ENCODE assay signal across 10 mouse cellular contexts in the genomic region with DNA sequence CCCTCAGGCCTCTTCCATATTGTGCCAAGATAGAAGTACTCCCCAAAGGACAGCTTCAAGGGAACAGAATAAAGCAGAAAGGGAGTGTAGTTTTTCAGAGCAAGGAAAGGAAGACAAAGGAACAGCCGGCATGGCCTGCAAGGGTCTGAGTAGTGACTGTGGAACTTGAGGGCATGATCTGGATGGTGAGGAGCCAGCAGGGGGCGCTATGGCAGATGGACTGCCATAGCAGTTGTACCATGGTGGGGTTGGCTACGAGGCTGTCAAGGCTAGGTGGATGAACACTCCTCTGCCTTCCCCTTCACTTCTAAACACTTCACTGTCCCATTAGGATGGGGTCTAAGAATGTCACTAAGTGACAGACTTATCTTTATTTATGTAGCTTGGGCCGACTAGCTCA. TPM values are rescaled to one million over a fixed set of nuclear protein-coding genes. Genes with fewer than 3 reads are reported as not detected.
DNase-seq lines count a peak whose midpoint lies in the region; ATAC-seq and TF ChIP-seq lines count a peak whose summit lies in the region.
"Had no signal": no experiment of that assay in that cellular context is flagged by ENCODE, and none has a peak within 500 bp of the region (broad histone marks: within the 10 kb centered on the region; RNA-seq: fewer than 3 reads in every experiment).

No protein-coding gene starts in this region.

- no peak overlapping the region for H3K4me2 ChIP-seq in liver, embryonic 12.5 days
- H3K4me2 ChIP-seq in forebrain, embryonic 14.5 days (ENCODE audit: low read length) = no peak overlapping the region
- H3K4me2 ChIP-seq in intestine, embryonic 16.5 days (ENCODE audit: low read depth, low read length) = no peak overlapping the region

- H3K36me3 ChIP-seq in liver, embryonic 12.5 days = no peaks in the 10 kb centered on the region
- H3K36me3 ChIP-seq in ES-E14 (ENCODE audit: control insufficient read depth, insufficient read depth, low read length, poor library complexity, severe bottlenecking) = no peaks in the 10 kb centered on the region
- no peaks in the 10 kb centered on the region for H3K36me3 ChIP-seq in forebrain, embryonic 14.5 days (ENCODE audit: control insufficient read depth, insufficient read depth, low read length)
- no peaks in the 10 kb centered on the region for H3K36me3 ChIP-seq in intestine, embryonic 16.5 days (ENCODE audit: control insufficient read depth, insufficient read depth, low read length)

- no peak overlapping the region for H3K27ac ChIP-seq in liver, embryonic 12.5 days
- H3K27ac ChIP-seq in ES-E14 (ENCODE audit: insufficient read depth, low read depth, low read length, poor library complexity, severe bottlenecking) = no peak overlapping the region
- H3K27ac ChIP-seq in bone marrow, adult 2 months (ENCODE audit: control insufficient read depth, insufficient read depth, low read depth, low read length, poor library complexity) = no peak overlapping the region
- H3K27ac ChIP-seq in forebrain, embryonic 14.5 days (ENCODE audit: low read depth, low read length) = no peak overlapping the region
- no peak overlapping the region for H3K27ac ChIP-seq in intestine, embryonic 16.5 days (ENCODE audit: low read length)

- ATAC-seq in liver, embryonic 12.5 days = no peak
- peak; percentile 42; the same call in 1 of the 2 replicates for ATAC-seq in megakaryocyte progenitor cell, adult 5-6 weeks (replicated peaks; ENCODE audit: poor library complexity)
- no peak for ATAC-seq in forebrain, embryonic 14.5 days
- no peak for ATAC-seq in intestine, embryonic 16.5 days
- ATAC-seq: midbrain, embryonic 16.5 days had no signal

- no peaks in the 10 kb centered on the region for H3K9me3 ChIP-seq in liver, embryonic 12.5 days (replicated peaks)
- H3K9me3 ChIP-seq in ES-E14 (ENCODE audit: control insufficient read depth, insufficient read depth, low read depth, low read length) = no peaks in the 10 kb centered on the region
- no peaks in the 10 kb centered on the region for H3K9me3 ChIP-seq in forebrain, embryonic 14.5 days (replicated peaks; ENCODE audit: control insufficient read depth, low read length)
- H3K9me3 ChIP-seq in intestine, embryonic 16.5 days (ENCODE audit: control insufficient read depth, low read length) = no peaks in the 10 kb centered on the region

- no peaks in the 10 kb centered on the region for H3K4me1 ChIP-seq in liver, embryonic 12.5 days
- no peaks in the 10 kb centered on the region for H3K4me1 ChIP-seq in ES-E14 (ENCODE audit: control insufficient read depth in 2 of 2, insufficient read depth in 2 of 2, low read length in 2 of 2, poor library complexity in 1 of 2)
- no peaks in the 10 kb centered on the region for H3K4me1 ChIP-seq in bone marrow, adult 2 months (ENCODE audit: control insufficient read depth, insufficient read depth, low read length)
- no peaks in the 10 kb centered on the region for H3K4me1 ChIP-seq in forebrain, embryonic 14.5 days (ENCODE audit: control insufficient read depth, insufficient read depth, low read length)
- no peaks in the 10 kb centered on the region for H3K4me1 ChIP-seq in intestine, embryonic 16.5 days (ENCODE audit: control insufficient read depth, insufficient read depth, low read length)

- peak; percentile 66 for TF ChIP-seq CTCF in bone marrow, adult 2 months (IDR thresholded peaks at IDR 0.05; ENCODE audit: control insufficient read depth, insufficient read depth, low read length)

- 43% methylated on average over 4 of the region's 4 CpGs for WGBS in liver, embryonic 12.5 days (ENCODE audit: insufficient replicate concordance)
- 53% methylated on average over 4 of the region's 4 CpGs for WGBS in bone marrow, adult 2 months
- 50% methylated on average over 4 of the region's 4 CpGs for WGBS in forebrain, embryonic 14.5 days
- WGBS in intestine, embryonic 16.5 days = 49% methylated on average over 4 of the region's 4 CpGs

- no peak overlapping the region for H3K9ac ChIP-seq in liver, embryonic 12.5 days
- H3K9ac ChIP-seq in ES-E14 (ENCODE audit: insufficient read depth, low read depth, low read length, poor library complexity, severe bottlenecking) = no peak overlapping the region
- no peak overlapping the region for H3K9ac ChIP-seq in forebrain, embryonic 14.5 days (ENCODE audit: low read length)
- H3K9ac ChIP-seq in intestine, embryonic 16.5 days (ENCODE audit: low read depth, low read length) = no peak overlapping the region

- no peak overlapping the region for H3K4me3 ChIP-seq in liver, embryonic 12.5 days
- H3K4me3 ChIP-seq in ES-E14 (ENCODE audit: insufficient read depth in 1 of 2, low read depth in 1 of 2, low read length in 2 of 2, poor library complexity in 1 of 2, severe bottlenecking in 1 of 2) = no peak overlapping the region
- H3K4me3 ChIP-seq in bone marrow, adult 2 months (replicated peaks; ENCODE audit: control insufficient read depth, low read depth, low read length) = no peak overlapping the region
- H3K4me3 ChIP-seq in forebrain, embryonic 14.5 days (ENCODE audit: low read depth, low read length) = no peak overlapping the region
- no peak overlapping the region for H3K4me3 ChIP-seq in intestine, embryonic 16.5 days (ENCODE audit: low read length)

- TF ChIP-seq POLR2A in bone marrow, adult 2 months (IDR thresholded peaks at IDR 0.05; ENCODE audit: borderline replicate concordance, control insufficient read depth, low read depth, low read length) = no peak

- DNase-seq in liver (peak; percentile 41), ES-E14 (ENCODE audit: low read depth, low spot score) (peak; percentile 35)
- DNase-seq in forebrain, embryonic 14.5 days (ENCODE audit: low spot score) = no peak
- DNase-seq in urinary bladder, postnatal 10 days (ENCODE audit: low spot score) = no peak
- DNase-seq: cerebellum, adult 9-10 months had no signal

- 0 out of 2 replicates have a peak, but pooled peaks cover 5% of the 10 kb centered on the region for H3K27me3 ChIP-seq in liver, embryonic 12.5 days (replicated peaks)
- H3K27me3 ChIP-seq in forebrain, embryonic 14.5 days (replicated peaks; ENCODE audit: control insufficient read depth, insufficient read depth, low read length) = no peaks in the 10 kb centered on the region
- H3K27me3 ChIP-seq in intestine, embryonic 16.5 days (replicated peaks; ENCODE audit: control insufficient read depth, insufficient read depth, low read length) = no peaks in the 10 kb centered on the region

- in situ Hi-C loops in ES-E14 (cut with MboI; ENCODE audit: low sequenced_read_pairs in 2 of 2, unreplicated experiment in 2 of 2) = no loop called here

TF ChIP-seq in ES-E14, 5 proteins besides CTCF, POLR2A, EP300 and RAD21 (continues in another document):
- TF ChIP-seq MAFK (IDR thresholded peaks at IDR 0.05; ENCODE audit: insufficient read depth, low read depth, low read length) = no peak
- TF ChIP-seq HCFC1 (IDR thresholded peaks at IDR 0.05; ENCODE audit: borderline replicate concordance, insufficient read depth, low read length) = no peak

RNA-seq across cellular contexts. Expression of a gene that starts 3.0 kb away (rescaled TPM):
- not detected in 2 replicates for polyA plus RNA-seq in liver, embryonic 12.5 days (2016; fragmentation: Nextera tagmentation; extraction: Ambion mirVana)
- not detected in 2 replicates for total RNA-seq in ES-E14 (2012; rRNA removed)
- polyA plus RNA-seq in bone marrow, adult 2 months (2011; ENCODE audit: insufficient read depth, insufficient read length, low replicate concordance, missing spikeins) = not detected in 2 replicates
- total RNA-seq in megakaryocyte progenitor cell, adult 5-6 weeks (2015) = not detected in 2 replicates
- total RNA-seq in megakaryocyte progenitor cell, adult 5-6 weeks (2017) = not detected in 2 replicates
- not detected in 2 replicates for polyA plus RNA-seq in forebrain, embryonic 14.5 days (2014; fragmentation: Nextera tagmentation; extraction: Ambion mirVana)
- polyA plus RNA-seq in intestine, embryonic 16.5 days (2015; fragmentation: Nextera tagmentation; extraction: Ambion mirVana) = not detected in 2 replicates
- polyA plus RNA-seq: midbrain, embryonic 16.5 days had no signal

RNA-seq across cellular contexts. Expression of a gene that starts 8.8 kb away (rescaled TPM):
- polyA plus RNA-seq in liver, embryonic 12.5 days (2016; fragmentation: Nextera tagmentation; extraction: Ambion mirVana) = not detected in 2 replicates
- total RNA-seq in ES-E14 (2012; rRNA removed) = not detected in 2 replicates
- polyA plus RNA-seq in bone marrow, adult 2 months (2011; ENCODE audit: insufficient read depth, insufficient read length, low replicate concordance, missing spikeins) = not detected in 2 replicates
- total RNA-seq in megakaryocyte progenitor cell, adult 5-6 weeks (2015) = not detected in 2 replicates
- not detected in 2 replicates for total RNA-seq in megakaryocyte progenitor cell, adult 5-6 weeks (2017)
- not detected in 2 replicates for polyA plus RNA-seq in forebrain, embryonic 14.5 days (2014; fragmentation: Nextera tagmentation; extraction: Ambion mirVana)
- not detected in 2 replicates for polyA plus RNA-seq in intestine, embryonic 16.5 days (2015; fragmentation: Nextera tagmentation; extraction: Ambion mirVana)
- polyA plus RNA-seq: midbrain, embryonic 16.5 days had no signal

RNA-seq across cellular contexts. Expression of a gene that starts 13.2 kb away (rescaled TPM):
- not detected in 2 replicates for polyA plus RNA-seq in liver, embryonic 12.5 days (2016; fragmentation: Nextera tagmentation; extraction: Ambion mirVana)
- not detected in 2 replicates for total RNA-seq in ES-E14 (2012; rRNA removed)
- polyA plus RNA-seq in bone marrow, adult 2 months (2011; ENCODE audit: insufficient read depth, insufficient read length, low replicate concordance, missing spikeins) = not detected in 2 replicates
- not detected in 2 replicates for total RNA-seq in megakaryocyte progenitor cell, adult 5-6 weeks (2015)
- not detected in 2 replicates for total RNA-seq in megakaryocyte progenitor cell, adult 5-6 weeks (2017)
- not detected in 2 replicates for polyA plus RNA-seq in forebrain, embryonic 14.5 days (2014; fragmentation: Nextera tagmentation; extraction: Ambion mirVana)
- polyA plus RNA-seq in intestine, embryonic 16.5 days (2015; fragmentation: Nextera tagmentation; extraction: Ambion mirVana) = not detected in 2 replicates
- polyA plus RNA-seq: midbrain, embryonic 16.5 days had no signal

RNA-seq across cellular contexts. Expression of a gene that starts 13.6 kb away (rescaled TPM):
- polyA plus RNA-seq in liver, embryonic 12.5 days (2016; fragmentation: Nextera tagmentation; extraction: Ambion mirVana) = not detected in 2 replicates
- not detected in 2 replicates for total RNA-seq in ES-E14 (2012; rRNA removed)
- not detected in 2 replicates for polyA plus RNA-seq in bone marrow, adult 2 months (2011; ENCODE audit: insufficient read depth, insufficient read length, low replicate concordance, missing spikeins)
- not detected in 2 replicates for total RNA-seq in megakaryocyte progenitor cell, adult 5-6 weeks (2015)
- not detected in 2 replicates for total RNA-seq in megakaryocyte progenitor cell, adult 5-6 weeks (2017)
- polyA plus RNA-seq in forebrain, embryonic 14.5 days (2014; fragmentation: Nextera tagmentation; extraction: Ambion mirVana) = not detected in 2 replicates
- not detected in 2 replicates for polyA plus RNA-seq in intestine, embryonic 16.5 days (2015; fragmentation: Nextera tagmentation; extraction: Ambion mirVana)
- polyA plus RNA-seq: midbrain, embryonic 16.5 days had no signal

RNA-seq across cellular contexts. Expression of a gene that starts 18.0 kb away (rescaled TPM):
- not detected in 2 replicates for polyA plus RNA-seq in liver, embryonic 12.5 days (2016; fragmentation: Nextera tagmentation; extraction: Ambion mirVana)
- not detected in 2 replicates for total RNA-seq in ES-E14 (2012; rRNA removed)
- polyA plus RNA-seq in bone marrow, adult 2 months (2011; ENCODE audit: insufficient read depth, insufficient read length, low replicate concordance, missing spikeins) = not detected in 2 replicates
- not detected in 2 replicates for total RNA-seq in megakaryocyte progenitor cell, adult 5-6 weeks (2015)
- total RNA-seq in megakaryocyte progenitor cell, adult 5-6 weeks (2017) = not detected in 2 replicates
- not detected in 2 replicates for polyA plus RNA-seq in forebrain, embryonic 14.5 days (2014; fragmentation: Nextera tagmentation; extraction: Ambion mirVana)
- not detected in 2 replicates for polyA plus RNA-seq in intestine, embryonic 16.5 days (2015; fragmentation: Nextera tagmentation; extraction: Ambion mirVana)
- polyA plus RNA-seq: midbrain, embryonic 16.5 days had no signal

Comparison
In these comparisons a context has a peak if more than half of its experiments do, and no peak if none do; other contexts are left out.
1. DNase-seq: peak in liver (single experiment) and ES-E14 (single experiment); none in forebrain, embryonic 14.5 days (single experiment) and urinary bladder, postnatal 10 days (single experiment).